Mouse (Mus musculus) kidney, adult 2 months (tissue): Measurements from ENCODE around the gene 1600014C23Rik. TPM values are rescaled to one million over a fixed set of nuclear protein-coding genes. Genes with fewer than 3 reads are reported as not detected.

Experiments used
- DNase-seq: peaks from one replicate; pipeline ENCODE4 v3.0.0; 2021
- H3K27ac ChIP-seq: fragments of 200-500 bp; 2 replicates; pipeline ENCODE4 v1.5.1; 2012; ENCODE audit warnings: low read depth, low read length, control low read depth, inconsistent platforms; ENCODE audit not compliant: insufficient read depth
- H3K27me3 ChIP-seq: fragments of 200-500 bp; replicated peaks from 2 replicates; pipeline ENCODE4 v1.6.1; 2012; ENCODE audit warnings: mild to moderate bottlenecking, moderate library complexity, low read length, inconsistent platforms; ENCODE audit not compliant: control insufficient read depth, insufficient read depth
- H3K36me3 ChIP-seq: fragments of 200-500 bp; 2 replicates; pipeline ENCODE4 v1.6.1; 2012; ENCODE audit warnings: mild to moderate bottlenecking, moderate library complexity, low read length, inconsistent platforms; ENCODE audit not compliant: control insufficient read depth, insufficient read depth
- H3K4me1 ChIP-seq: fragments of 200-500 bp; 2 replicates; pipeline ENCODE4 v1.6.1; 2011; ENCODE audit warnings: low read length; ENCODE audit not compliant: control insufficient read depth, insufficient read depth
- H3K4me3 ChIP-seq: fragments of 200-500 bp; 2 replicates; pipeline ENCODE4 v1.5.1; 2011; ENCODE audit warnings: mild to moderate bottlenecking, low read depth, low read length, control low read depth; ENCODE audit not compliant: insufficient read depth
- CTCF ChIP-seq: fragments of 200-500 bp; conservative IDR thresholded peaks from 2 replicates; pipeline ENCODE4 v1.5.1; 2011; ENCODE audit warnings: low read depth, mild to moderate bottlenecking, control low read depth, low read length, moderate library complexity, mixed read lengths; ENCODE audit not compliant: insufficient read depth, insufficient read length
- POLR2A ChIP-seq: fragments of 200-500 bp; IDR thresholded peaks from one replicate; pipeline ENCODE4 v1.6.1; 2011; ENCODE audit warnings: low read depth, low read length, control low read depth
- WGBS: fragments of 180-500 bp; shearing (Covaris S2); methylation state at CpG from one replicate; pipeline ENCODE4 v1.1.7; 2018; 5-methylcytosine and 5-hydroxymethylcytosine counted together
- polyA plus RNA-seq: library from polyadenylated mRNA; depleted of rRNA; stranded (reverse); fragments of >200 nt; gene quantifications from 2 replicates; pipeline ENCODE4 v1.2.3, GENCODE M21; 2012

1600014C23Rik gene
- polyA plus RNA-seq, 1 experiment: not detected

GRCm38 (mm10) chr17:45699039-45699740 lies 34.5 kb downstream of the 1600014C23Rik start:
- H3K4me3 ChIP-seq: no peak overlapping the region
- peaks cover 9% of the 10 kb centered on the region for H3K4me1 ChIP-seq
- no peak overlapping the region for H3K27ac ChIP-seq
- H3K36me3 ChIP-seq: no peaks in the 10 kb centered on the region
- no peak for DNase-seq
- H3K27me3 ChIP-seq: no peaks in the 10 kb centered on the region
- 78% methylated on average over 3 of the region's 3 CpGs for WGBS
- TF ChIP-seq POLR2A: no peak

GRCm38 (mm10) chr17:45698368-45698767 lies 35.3 kb downstream of the 1600014C23Rik start:
- no peaks in the 10 kb centered on the region for H3K36me3 ChIP-seq
- TF ChIP-seq CTCF (no peak), POLR2A (no peak)
- no peak overlapping the region for H3K4me3 ChIP-seq
- H3K4me1 ChIP-seq: peaks cover 14% of the 10 kb centered on the region
- no peak overlapping the region for H3K27ac ChIP-seq
- 88% methylated on average over 6 of the region's 6 CpGs for WGBS
- no peak for DNase-seq
- no peaks in the 10 kb centered on the region for H3K27me3 ChIP-seq

DNA sequence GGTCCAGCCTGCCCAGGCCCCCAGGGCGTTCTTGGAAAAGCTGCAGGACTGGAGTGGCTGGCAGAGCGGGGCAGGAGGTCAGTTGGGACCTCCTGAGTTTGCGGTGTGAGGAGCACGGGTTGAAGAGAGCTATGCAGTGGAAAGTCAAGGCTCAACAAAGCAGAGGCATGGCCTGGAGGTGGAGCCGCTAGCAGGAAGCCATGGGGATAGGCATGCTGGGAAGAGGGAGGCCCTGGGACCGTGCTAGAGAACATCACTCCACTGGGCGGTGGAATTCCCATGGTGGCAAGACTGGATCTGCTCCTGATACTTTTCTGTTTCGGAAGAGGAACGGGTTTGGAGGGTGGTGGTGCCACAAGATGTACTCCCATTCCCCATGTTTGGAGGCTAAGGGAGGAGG lies 36.7 kb downstream of the 1600014C23Rik start:
- Histone ChIP-seq H3K27me3 (no peaks in the 10 kb centered on the region), H3K27ac (no peak overlapping the region), H3K4me3 (no peak overlapping the region), H3K4me1 (peaks cover 14% of the 10 kb centered on the region), H3K36me3 (no peaks in the 10 kb centered on the region)
- 98% methylated on average over 9 of the region's 9 CpGs for WGBS
- TF ChIP-seq CTCF (no peak), POLR2A (no peak)
- no peak for DNase-seq

- peak; percentile 65 for DNase-seq
- Histone ChIP-seq H3K36me3 (no peaks in the 10 kb centered on the region), H3K27ac (peak overlapping the region; percentile 43), H3K4me1 (peaks cover 11% of the 10 kb centered on the region), H3K4me3 (no peak overlapping the region), H3K27me3 (no peaks in the 10 kb centered on the region)
- TF ChIP-seq POLR2A (no peak), CTCF (no peak)
- WGBS: 51% methylated on average over 23 of the region's 23 CpGs
These were observed 38.2 kb downstream of the 1600014C23Rik start for GRCm38 (mm10) chr17:45695227-45696120.

DNA sequence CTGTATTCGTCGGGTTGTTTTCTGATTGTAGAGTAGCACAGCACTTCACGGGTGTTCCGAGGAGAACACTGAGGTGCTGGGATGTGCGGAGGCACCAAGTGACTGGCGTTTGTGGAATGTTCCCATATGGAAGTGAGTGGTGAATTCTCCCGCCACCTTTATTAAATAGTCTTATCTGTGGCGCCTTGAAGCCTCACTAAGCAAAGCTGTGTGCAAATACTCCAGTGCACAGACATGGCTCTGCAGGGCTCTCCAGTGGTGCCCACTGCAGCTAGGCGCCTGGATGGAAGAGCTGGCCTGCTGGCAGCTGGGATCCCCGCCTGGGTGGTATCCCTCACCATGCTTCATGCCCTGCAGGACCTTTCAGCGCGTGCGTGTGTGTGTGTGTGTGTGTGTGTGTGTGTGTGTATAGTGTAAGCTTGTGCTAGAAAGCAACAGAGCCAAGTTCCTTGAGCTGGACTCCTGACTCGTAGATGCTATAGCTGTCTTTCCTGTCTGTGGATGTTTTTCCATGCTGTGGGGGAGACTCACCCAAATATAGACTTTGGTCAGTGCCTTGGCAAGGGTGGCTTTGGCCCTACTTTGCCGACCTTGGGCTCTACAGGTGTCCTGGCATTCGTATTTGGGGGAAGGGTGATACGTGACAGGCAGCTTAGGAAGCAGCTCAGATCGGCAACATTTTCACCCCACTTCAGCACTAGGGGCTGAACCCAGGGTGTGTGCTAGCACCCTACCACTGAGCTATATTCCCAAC lies 39.7 kb downstream of the 1600014C23Rik start:
- peak; percentile 44 for DNase-seq
- H3K4me3 ChIP-seq: no peak overlapping the region
- WGBS: 74% methylated on average over 18 of the region's 18 CpGs
- H3K36me3 ChIP-seq: no peaks in the 10 kb centered on the region
- H3K4me1 ChIP-seq: peaks cover 8% of the 10 kb centered on the region
- H3K27me3 ChIP-seq: no peaks in the 10 kb centered on the region
- 0 out of 2 replicates have a peak overlapping the region, but pooled peaks have one; percentile 10 for H3K27ac ChIP-seq
- TF ChIP-seq CTCF: no peak
- no peak for TF ChIP-seq POLR2A

- H3K36me3 ChIP-seq: no peaks in the 10 kb centered on the region
- no peak overlapping the region for H3K27ac ChIP-seq
- TF ChIP-seq POLR2A (no peak), CTCF (no peak)
- H3K27me3 ChIP-seq: no peaks in the 10 kb centered on the region
- no peak for DNase-seq
- WGBS: 76% methylated on average over 5 of the region's 5 CpGs
- H3K4me3 ChIP-seq: no peak overlapping the region
- peaks cover 9% of the 10 kb centered on the region for H3K4me1 ChIP-seq
These were observed 41.5 kb downstream of the 1600014C23Rik start for GRCm38 (mm10) chr17:45692159-45692558.
